Mouse (Mus musculus) midbrain, embryonic 16.5 days (tissue): ENCODE measurements around the gene Castor2. TPM values are rescaled to one million over a fixed set of nuclear protein-coding genes. Genes with fewer than 3 reads are reported as not detected.
A peak's percentile ranks its signal among the peaks of the same experiment; 100 is the strongest.

Source experiments
- ATAC-seq: fragments of 200-750 bp; cut with Nextera tagmentation; 2 replicates; pipeline ENCODE4 v1.8.0; 2017; ENCODE audit warnings: moderate TSS enrichment
- H3K27ac ChIP-seq: fragments of 300-500 bp; sonication (generic); 2 replicates; pipeline ENCODE4 v1.5.1; 2014; ENCODE audit warnings: mild to moderate bottlenecking, low read length, mixed read lengths
- H3K27me3 ChIP-seq: fragments of 300-500 bp; sonication (generic); 2 replicates; pipeline ENCODE4 v1.6.1; 2014; ENCODE audit warnings: low read depth, low read length, mixed read lengths; ENCODE audit not compliant: control insufficient read depth, insufficient read depth
- H3K36me3 ChIP-seq: fragments of 300-500 bp; sonication (generic); 2 replicates; pipeline ENCODE4 v1.6.1; 2014; ENCODE audit warnings: mild to moderate bottlenecking, low read length, moderate library complexity, mixed read lengths; ENCODE audit not compliant: control insufficient read depth, insufficient read depth
- H3K4me1 ChIP-seq: fragments of 300-500 bp; sonication (generic); 2 replicates; pipeline ENCODE4 v1.6.1; 2014; ENCODE audit warnings: mild to moderate bottlenecking, low read length, mixed read lengths; ENCODE audit not compliant: control insufficient read depth, insufficient read depth
- H3K4me2 ChIP-seq: fragments of 300-500 bp; sonication (generic); 2 replicates; pipeline ENCODE4 v1.6.1; 2014; ENCODE audit warnings: mild to moderate bottlenecking, low read length, mixed read lengths
- H3K4me3 ChIP-seq: fragments of 300-500 bp; sonication (generic); 2 replicates; pipeline ENCODE4 v1.5.1; 2014; ENCODE audit warnings: low read depth, mild to moderate bottlenecking, low read length, moderate library complexity, mixed read lengths
- H3K9ac ChIP-seq: fragments of 300-500 bp; sonication (generic); 2 replicates; pipeline ENCODE4 v1.6.1; 2014; ENCODE audit warnings: low read depth, low read length, mixed read lengths
- H3K9me3 ChIP-seq: fragments of 300-500 bp; sonication (generic); replicated peaks from 2 replicates; pipeline ENCODE4 v1.6.1; 2014; ENCODE audit warnings: mild to moderate bottlenecking, low read length, mixed read lengths; ENCODE audit not compliant: control insufficient read depth, poor library complexity, severe bottlenecking
- WGBS: fragments of 180-500 bp; shearing (Covaris S2); extraction: QIAGEN DNeasy Blood & Tissue Kit; methylation state at CpG from one replicate; pipeline ENCODE4 v1.1.7; 2014; 5-methylcytosine and 5-hydroxymethylcytosine counted together
- polyA plus RNA-seq: library from polyadenylated mRNA; unstranded; fragments of >200 nt; fragmentation: Nextera tagmentation; extraction: Ambion mirVana; gene quantifications from 2 replicates; pipeline ENCODE4 v1.2.1, GENCODE M21; 2015

The Castor2 gene
- polyA plus RNA-seq, 1 experiment from 2014 or later: 34.8 TPM

- peaks cover 63% of the 10 kb centered on the region for H3K36me3 ChIP-seq
- H3K4me2 ChIP-seq: no peak overlapping the region
- H3K27ac ChIP-seq: no peak overlapping the region
- H3K27me3 ChIP-seq: no peaks in the 10 kb centered on the region
- H3K4me1 ChIP-seq: no peaks in the 10 kb centered on the region
- no peak for ATAC-seq
- 89% methylated on average over 6 of the region's 6 CpGs for WGBS
- H3K4me3 ChIP-seq: no peak overlapping the region
- H3K9me3 ChIP-seq: no peaks in the 10 kb centered on the region
- H3K9ac ChIP-seq: no peak overlapping the region
These were observed 39.9 kb downstream of the Castor2 start for GRCm38 (mm10) chr5:134139429-134139828.

- Histone ChIP-seq H3K4me1 (no peaks in the 10 kb centered on the region), H3K27ac (no peak overlapping the region), H3K36me3 (peaks cover 58% of the 10 kb centered on the region), H3K9ac (no peak overlapping the region), H3K27me3 (no peaks in the 10 kb centered on the region), H3K4me3 (no peak overlapping the region), H3K9me3 (no peaks in the 10 kb centered on the region; the same call in 1 of the 2 replicates), H3K4me2 (no peak overlapping the region)
- WGBS: 80% methylated on average over 7 of the region's 7 CpGs
- ATAC-seq: no peak
These were observed 41.7 kb downstream of the Castor2 start for GRCm38 (mm10) chr5:134141236-134141635.

GRCm38 (mm10) chr5:134142381-134142780 lies 42.9 kb downstream of the Castor2 start:
- peaks cover 48% of the 10 kb centered on the region for H3K36me3 ChIP-seq
- no peak overlapping the region for H3K9ac ChIP-seq
- ATAC-seq: no peak
- no peak overlapping the region for H3K4me2 ChIP-seq
- H3K27me3 ChIP-seq: no peaks in the 10 kb centered on the region
- no peak overlapping the region for H3K27ac ChIP-seq
- no peaks in the 10 kb centered on the region; the same call in 1 of the 2 replicates for H3K9me3 ChIP-seq
- no peak overlapping the region for H3K4me3 ChIP-seq
- H3K4me1 ChIP-seq: no peaks in the 10 kb centered on the region
- 85% methylated on average over 11 of the region's 11 CpGs for WGBS

- no peak for ATAC-seq
- 96% methylated on average over 8 of the region's 8 CpGs for WGBS
- Histone ChIP-seq H3K4me1 (no peaks in the 10 kb centered on the region), H3K4me2 (no peak overlapping the region), H3K9ac (no peak overlapping the region), H3K27me3 (no peaks in the 10 kb centered on the region), H3K27ac (no peak overlapping the region), H3K4me3 (no peak overlapping the region), H3K36me3 (peaks cover 32% of the 10 kb centered on the region), H3K9me3 (no peaks in the 10 kb centered on the region; the same call in 1 of the 2 replicates)
These were observed 45.5 kb downstream of the Castor2 start for GRCm38 (mm10) chr5:134144986-134145385.

GRCm38 (mm10) chr5:134147194-134147753 lies 47.8 kb downstream of the Castor2 start:
- no peak overlapping the region for H3K9ac ChIP-seq
- no peak overlapping the region for H3K27ac ChIP-seq
- no peaks in the 10 kb centered on the region; the same call in 1 of the 2 replicates for H3K9me3 ChIP-seq
- H3K27me3 ChIP-seq: no peaks in the 10 kb centered on the region
- no peak overlapping the region for H3K4me2 ChIP-seq
- no peak overlapping the region for H3K4me3 ChIP-seq
- H3K4me1 ChIP-seq: no peaks in the 10 kb centered on the region
- no peak for ATAC-seq
- WGBS: 89% methylated on average over 10 of the region's 10 CpGs
- H3K36me3 ChIP-seq: peaks cover 23% of the 10 kb centered on the region

DNA sequence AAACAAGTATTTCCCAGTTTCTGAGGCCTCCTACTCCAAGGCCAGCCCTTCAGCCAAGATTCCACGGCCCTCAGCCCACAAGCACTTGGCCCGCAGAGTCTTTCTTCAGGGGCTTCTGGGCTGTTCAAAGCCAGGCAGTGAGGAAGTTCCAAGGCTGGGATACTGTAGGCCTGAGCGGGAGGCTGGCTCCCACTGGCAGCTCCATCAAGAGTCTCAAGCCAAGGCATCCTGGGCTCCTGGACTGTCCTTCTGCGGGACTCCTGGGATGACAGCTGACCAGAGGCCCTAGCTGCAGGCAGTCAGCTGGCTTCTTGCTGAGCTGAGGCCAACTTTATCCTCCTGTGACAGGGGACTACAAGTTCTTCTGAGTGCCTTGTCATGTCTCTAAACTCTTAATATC lies 48.6 kb downstream of the Castor2 start:
- Histone ChIP-seq H3K9ac (no peak overlapping the region), H3K27ac (no peak overlapping the region), H3K9me3 (no peaks in the 10 kb centered on the region; the same call in 1 of the 2 replicates), H3K36me3 (peaks cover 16% of the 10 kb centered on the region), H3K4me1 (no peaks in the 10 kb centered on the region), H3K4me2 (no peak overlapping the region), H3K4me3 (no peak overlapping the region), H3K27me3 (no peaks in the 10 kb centered on the region)
- WGBS: 89% methylated on average over 4 of the region's 4 CpGs
- no peak for ATAC-seq

DNA sequence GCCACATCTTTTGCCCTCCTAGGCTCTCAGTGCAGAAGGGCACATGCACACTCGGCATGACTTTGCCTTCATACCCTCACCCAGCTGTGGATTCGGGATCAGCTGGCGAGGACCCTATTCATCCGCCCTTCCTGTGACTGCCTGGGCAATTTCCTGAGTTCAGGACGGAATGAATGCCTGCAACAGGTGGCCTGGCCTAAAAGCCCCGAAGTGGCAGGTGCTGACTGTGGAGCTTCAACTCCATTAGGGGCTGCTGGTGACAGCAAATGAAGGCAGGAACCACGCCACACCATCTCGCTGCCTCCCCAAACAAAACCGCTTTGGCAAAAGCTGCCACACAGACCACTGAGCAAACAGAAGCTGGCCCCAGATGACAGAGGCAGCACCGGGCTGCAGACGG lies 52.4 kb downstream of the Castor2 start:
- ATAC-seq: no peak
- Histone ChIP-seq H3K4me2 (no peak overlapping the region), H3K27me3 (no peaks in the 10 kb centered on the region), H3K9ac (no peak overlapping the region), H3K27ac (no peak overlapping the region), H3K4me3 (no peak overlapping the region), H3K9me3 (no peaks in the 10 kb centered on the region), H3K36me3 (peaks cover 12% of the 10 kb centered on the region), H3K4me1 (no peaks in the 10 kb centered on the region)
- WGBS: 96% methylated on average over 11 of the region's 11 CpGs

DNA sequence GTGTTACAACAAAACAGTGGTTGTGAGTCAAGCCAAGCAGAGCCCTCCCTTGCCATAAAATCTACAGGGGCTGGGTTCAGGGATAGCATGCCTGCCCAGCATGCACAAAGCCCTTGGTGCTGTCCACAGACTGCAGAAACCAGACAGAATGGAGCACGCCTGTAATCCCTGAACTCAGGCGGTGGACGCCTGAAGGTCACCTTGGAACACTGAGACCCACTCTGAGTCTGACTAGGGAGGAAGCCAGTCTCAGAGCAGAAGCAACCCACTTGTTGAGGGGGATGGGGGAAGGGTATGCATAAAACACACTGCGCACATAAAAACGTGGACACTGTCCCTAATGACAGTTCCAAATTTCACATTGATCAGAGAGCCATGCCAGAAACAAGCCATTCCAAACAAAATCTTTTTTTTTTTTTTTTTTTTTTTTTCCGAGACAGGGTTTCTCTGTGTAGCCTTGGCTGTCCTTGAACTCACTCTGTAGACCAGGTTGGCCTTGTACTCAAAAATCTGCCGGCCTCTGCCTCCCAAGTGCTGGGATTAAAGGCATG lies 56.5 kb downstream of the Castor2 start:
- Histone ChIP-seq H3K4me3 (no peak overlapping the region), H3K36me3 (peaks cover 13% of the 10 kb centered on the region), H3K4me2 (no peak overlapping the region), H3K27me3 (no peaks in the 10 kb centered on the region), H3K4me1 (no peaks in the 10 kb centered on the region), H3K9me3 (no peaks in the 10 kb centered on the region), H3K27ac (no peak overlapping the region), H3K9ac (no peak overlapping the region)
- no peak for ATAC-seq
- 93% methylated on average over 7 of the region's 7 CpGs for WGBS

DNA sequence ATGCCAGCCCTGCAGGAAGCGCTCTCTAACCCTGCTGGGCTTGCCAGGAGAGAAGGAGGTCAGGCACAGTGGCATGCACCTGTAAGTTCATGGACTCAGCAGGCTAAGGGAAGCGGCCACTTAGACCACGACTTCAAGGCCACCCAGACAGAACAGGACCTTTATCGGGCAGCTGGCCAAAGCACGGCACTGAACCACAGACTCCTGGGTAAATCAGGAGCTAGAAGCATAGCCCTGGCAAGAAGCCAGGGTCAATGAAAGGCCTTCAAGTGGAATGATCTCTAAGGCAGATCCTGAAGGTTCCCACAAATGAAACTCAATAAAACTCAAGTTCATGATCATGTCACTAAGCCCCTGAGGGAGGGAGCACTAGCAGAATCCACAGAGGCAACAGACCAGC lies 65.2 kb downstream of the Castor2 start:
- H3K9ac ChIP-seq: no peak overlapping the region
- peaks cover 12% of the 10 kb centered on the region for H3K36me3 ChIP-seq
- peaks cover 5% of the 10 kb centered on the region; the same call in 1 of the 2 replicates for H3K4me1 ChIP-seq
- H3K9me3 ChIP-seq: no peaks in the 10 kb centered on the region
- H3K27me3 ChIP-seq: no peaks in the 10 kb centered on the region
- WGBS: 60% methylated on average over 5 of the region's 5 CpGs
- H3K27ac ChIP-seq: peak overlapping the region; percentile 53
- no peak for ATAC-seq
- no peak overlapping the region for H3K4me3 ChIP-seq
- H3K4me2 ChIP-seq: no peak overlapping the region
